Mouse (Mus musculus) liver, postnatal 0 days (tissue): ENCODE results near the gene Pacrg.

ENCODE experiments used
- CTCF ChIP-seq: sonication (generic); IDR thresholded peaks from 2 replicates; pipeline ENCODE4 v1.5.1; 2016; ENCODE audit warnings: antibody characterized with exemption, low read depth
- EP300 ChIP-seq: IDR thresholded peaks from 2 replicates; pipeline ENCODE4 v1.6.1; 2016; ENCODE audit warnings: antibody characterized with exemption, low read depth, mild to moderate bottlenecking

DNA sequence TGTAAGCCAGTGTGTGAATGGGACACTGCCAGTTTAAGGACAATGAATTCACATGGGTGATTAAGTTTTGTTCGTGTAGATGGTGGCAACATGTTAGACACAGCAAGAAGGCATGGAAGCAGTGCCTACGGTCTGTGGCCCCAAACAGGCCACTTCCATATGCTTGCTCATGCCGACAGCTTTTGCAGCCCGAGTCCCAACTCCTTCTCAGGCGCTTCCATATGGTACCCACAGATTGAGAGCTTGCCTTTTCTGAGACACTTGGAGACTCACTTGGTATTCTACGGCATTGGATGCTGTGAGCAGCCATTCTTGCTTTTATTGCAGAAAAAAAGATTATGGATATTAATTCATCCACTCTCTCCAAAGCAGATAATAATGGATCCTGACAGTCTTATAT is 365.1 kb downstream of the Pacrg start:
- TF ChIP-seq CTCF (no peak), EP300 (no peak)
